Mouse (Mus musculus) gastrocnemius, postnatal 36 days (tissue): ENCODE measurements around the gene Chst13. TPM values are rescaled to one million over a fixed set of nuclear protein-coding genes. Genes with fewer than 3 reads are reported as not detected.

Source experiments
- DNase-seq, 2 experiments: peaks; one replicate each; pipeline ENCODE4 v3.0.0; 2022
- intact Hi-C: fragments of 180-260 bp; cut with DNase I; formaldehyde crosslinking; loops from one replicate; pipeline ENCODE4 v1.15.1; 2025
- total RNA-seq, 2 experiments: library from RNA; stranded (reverse); gene quantifications; 2 replicates each; pipeline ENCODE4 v1.2.3; 2021

Gene Chst13
- total RNA-seq, 2 experiments from 2014 or later = not detected

DNA sequence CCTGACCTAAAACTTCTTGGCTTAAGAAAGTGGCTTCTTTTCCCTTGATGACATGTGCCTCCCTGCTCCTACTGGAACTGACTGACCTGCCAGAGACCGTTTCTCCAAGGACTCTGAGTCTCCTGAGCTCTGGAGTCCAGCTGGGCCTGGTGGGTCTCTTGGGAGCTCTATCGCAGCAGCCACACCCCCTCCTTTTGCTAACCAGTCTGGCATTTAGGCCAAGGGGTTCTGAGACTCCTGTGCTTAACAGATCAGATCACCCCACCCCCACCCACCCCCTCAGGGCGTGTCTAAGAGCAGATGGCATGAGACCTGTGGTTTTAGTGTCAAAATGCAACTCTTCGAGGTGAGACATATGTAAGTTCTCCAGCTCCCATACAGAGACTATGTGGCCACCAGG, 3.2 kb downstream of the Chst13 start:
- no peak for DNase-seq
- intact Hi-C loops = no loop called here

DNA sequence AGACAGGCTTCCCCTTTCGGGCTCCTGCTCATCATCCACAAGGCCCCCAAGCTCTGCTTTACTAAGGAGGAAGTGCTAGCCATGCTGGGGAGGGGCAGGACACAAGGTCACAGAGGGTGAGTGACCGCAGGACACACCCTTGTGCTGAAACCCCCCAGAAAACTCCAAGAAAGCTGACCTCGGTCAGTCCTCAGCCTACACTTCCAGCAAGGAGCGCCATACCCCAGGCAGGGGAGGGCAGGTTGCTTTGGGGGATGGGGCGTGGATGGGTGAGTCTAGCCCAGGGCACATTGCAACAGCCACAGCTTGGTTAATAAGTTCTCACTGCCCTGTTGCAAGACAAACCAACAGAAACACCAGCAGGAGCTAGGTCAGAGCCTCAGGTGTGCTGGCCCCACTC, 4.6 kb downstream of the Chst13 start:
- no peak for DNase-seq
- intact Hi-C loops = no loop called here

DNA sequence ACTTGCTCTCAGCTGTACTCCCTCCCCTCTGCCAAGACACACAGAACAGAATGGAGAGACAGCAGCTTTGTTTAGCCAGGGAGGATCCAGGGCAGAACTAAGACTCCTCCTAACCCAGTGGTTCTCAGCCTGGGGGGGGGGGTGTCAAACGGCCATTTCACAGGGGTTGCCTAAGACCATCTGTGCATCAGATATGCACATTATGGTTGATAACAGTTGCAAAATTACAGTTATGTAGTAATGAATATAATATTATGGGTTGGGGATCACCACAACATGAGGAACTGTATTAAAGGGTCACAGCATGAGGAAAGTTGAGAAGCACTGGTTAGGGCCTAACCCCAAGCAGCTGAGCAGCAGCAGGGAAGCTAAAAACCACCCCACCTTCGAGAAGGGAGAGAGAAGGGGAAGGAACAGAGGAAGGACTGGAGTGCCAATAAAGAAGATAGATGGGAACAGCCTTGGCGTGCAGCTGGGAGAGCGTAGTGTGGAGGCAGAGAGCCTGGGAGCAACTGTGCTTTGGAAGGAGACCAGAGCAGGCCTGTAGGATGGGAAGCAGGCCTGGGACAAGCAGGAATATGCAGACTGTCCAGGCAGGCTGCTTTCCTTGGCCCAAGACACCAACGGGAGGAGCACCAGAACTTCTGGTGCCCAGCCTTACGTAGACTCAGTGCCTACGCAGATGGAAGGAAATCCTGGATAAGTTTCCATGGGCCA, 5.4 kb downstream of the Chst13 start:
- intact Hi-C loops = no loop called here
- peak in 1 of 2 experiments; percentile 26 for DNase-seq

DNA sequence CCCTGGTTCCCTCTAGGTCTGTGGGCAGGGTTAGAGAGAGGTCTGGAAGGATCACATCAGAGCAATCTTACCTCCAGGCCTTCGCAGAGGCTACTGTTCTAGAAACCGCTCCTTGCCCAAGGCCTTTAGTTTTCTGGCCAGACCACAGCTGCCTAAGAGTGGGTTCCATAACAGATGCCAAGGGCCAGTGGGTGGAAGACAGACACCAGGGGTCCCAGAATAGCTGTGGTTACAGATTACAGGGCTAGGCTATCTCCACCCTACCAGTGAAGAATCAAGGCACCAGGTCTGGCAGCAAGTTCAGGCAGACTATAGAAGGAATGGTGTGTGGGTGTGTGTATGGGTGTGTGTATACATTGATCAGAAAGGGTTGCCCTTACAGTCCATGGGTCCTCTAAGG, 6.0 kb downstream of the Chst13 start:
- intact Hi-C loops = no loop called here
- DNase-seq = no peak

DNA sequence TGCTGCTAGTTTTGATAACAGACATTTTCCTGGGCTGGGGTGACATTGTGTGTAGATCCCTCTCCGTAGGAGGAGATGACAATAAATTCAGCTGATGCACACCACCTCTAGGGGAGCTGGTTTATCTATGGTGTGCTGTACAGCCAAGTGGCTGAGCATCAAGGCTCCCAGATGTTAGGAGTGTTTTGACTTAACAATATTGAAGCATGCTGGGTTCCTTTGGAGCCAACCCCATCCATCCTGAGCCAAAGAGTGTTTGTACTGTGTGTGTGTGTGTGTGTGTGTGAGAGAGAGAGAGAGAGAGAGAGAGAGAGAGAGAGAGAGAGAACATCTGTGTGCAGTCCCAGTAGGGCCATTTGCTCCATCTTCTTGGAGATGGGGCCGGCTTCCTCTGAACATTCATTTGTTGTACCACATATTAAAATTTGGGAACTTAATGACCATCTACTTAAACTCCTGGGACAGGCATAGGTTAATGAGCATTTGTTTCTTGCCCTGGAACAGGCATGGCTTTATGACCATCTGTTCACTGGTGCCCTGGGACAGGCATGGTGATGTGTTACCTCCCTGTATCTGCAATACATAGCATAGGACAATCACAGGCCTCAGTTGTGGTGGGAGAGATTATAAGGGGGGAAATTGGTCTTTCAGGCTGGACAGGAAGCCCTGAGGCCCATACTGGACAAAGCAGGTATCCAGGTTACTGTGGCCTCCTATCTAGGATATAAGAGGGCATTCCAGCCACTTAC, 7.3 kb downstream of the Chst13 start:
- DNase-seq = no peak
- intact Hi-C loops = no loop called here

DNA sequence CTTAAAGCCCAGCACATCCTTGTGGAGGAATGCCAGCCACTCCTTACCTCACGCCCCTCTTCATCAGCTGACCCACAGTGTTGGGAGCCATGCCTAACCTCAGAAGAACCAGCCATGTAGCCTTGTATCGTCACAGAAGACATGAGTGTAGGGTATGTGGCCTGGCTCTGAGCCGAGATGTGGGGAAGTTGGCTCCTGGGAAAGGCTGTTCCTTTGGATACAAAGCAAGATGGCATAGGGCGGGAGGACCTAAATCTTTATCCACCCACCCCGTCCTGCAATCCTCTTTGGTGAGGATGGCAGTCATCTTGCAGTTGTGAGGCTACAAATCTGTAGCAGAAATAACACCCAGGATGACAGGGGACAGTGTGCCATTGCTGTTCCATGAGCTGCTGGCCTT, 9.0 kb downstream of the Chst13 start:
- DNase-seq = no peak
- intact Hi-C loops = no loop called here

DNA sequence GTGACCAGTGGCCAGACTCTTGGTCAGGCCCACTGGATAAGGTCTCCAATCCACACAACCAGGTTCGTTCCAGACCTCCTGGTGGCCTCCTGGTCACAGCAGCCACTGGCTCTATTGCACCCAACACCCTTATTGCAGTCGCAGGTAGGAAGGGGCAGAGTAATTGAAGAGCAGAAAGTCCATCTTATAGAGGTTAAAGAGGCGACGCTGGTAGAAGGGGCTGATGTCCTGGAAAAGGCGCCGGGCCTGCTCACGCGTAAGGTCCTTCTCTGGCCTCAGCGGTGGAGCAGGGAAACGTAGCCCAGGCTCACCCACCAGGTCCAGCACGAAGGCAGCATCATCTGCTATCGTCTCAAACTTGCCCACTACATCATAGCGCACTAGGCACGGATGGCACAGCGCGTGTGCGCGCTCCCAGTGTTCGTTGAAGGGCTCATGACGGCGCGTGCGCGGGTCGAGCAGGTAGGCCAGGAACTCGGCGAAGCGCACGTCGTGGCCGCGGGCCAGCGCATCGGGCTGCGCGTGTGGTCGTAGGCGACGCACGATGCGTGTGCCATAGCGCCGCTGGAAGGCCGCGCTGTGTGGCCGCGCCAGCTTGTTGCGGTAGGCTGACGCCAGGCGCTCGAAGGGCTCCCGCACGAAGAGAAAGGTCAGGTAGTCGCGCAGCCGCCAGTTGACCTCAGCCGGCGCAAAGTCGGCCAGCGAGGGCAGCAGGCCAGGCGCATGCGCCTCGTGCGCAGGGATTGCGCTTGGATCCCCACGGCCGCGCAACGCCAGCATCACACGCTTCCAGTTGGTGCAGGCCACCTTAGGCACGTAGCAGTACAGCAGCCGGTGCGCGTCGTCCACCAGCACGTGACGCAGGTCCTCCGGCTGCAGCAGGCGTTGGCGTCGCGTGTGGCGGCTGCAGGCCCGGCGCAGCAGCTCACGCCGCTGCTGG, 15.9 kb downstream of the Chst13 start:
- intact Hi-C loops = no loop called here
- DNase-seq = no peak

DNA sequence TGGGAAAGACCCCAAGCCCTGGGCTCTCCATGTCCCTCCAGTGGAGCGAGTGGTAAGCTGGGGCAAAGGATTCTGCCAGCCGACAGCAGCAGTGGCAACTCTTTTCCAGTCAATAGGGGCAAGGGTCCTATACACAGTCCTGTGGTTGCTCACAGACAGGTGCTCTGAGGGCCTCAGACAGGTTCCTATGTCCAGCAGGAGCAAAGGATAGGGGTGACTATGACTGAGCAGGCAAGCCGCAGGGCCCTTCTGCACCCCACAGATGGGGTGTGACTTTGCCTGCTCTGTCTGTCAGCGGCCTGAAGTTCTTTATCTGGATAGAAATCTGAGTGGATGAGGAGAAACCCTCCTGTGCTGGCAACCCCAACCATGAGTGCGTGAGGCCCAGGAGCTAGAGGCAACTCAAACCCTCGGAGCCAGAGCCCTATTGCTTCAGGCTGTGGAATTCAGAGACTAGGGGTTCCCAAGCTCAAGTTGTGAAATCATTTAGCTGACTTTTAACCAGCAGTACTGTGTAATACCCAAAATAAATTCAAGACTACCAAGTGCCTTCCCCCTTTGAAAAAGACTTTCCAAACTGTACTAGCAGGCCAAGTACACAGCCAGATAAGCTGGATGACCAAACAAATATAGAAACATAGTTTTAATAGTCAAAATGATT, 18.5 kb downstream of the Chst13 start:
- no peak for DNase-seq
- intact Hi-C loops = no loop called here

DNA sequence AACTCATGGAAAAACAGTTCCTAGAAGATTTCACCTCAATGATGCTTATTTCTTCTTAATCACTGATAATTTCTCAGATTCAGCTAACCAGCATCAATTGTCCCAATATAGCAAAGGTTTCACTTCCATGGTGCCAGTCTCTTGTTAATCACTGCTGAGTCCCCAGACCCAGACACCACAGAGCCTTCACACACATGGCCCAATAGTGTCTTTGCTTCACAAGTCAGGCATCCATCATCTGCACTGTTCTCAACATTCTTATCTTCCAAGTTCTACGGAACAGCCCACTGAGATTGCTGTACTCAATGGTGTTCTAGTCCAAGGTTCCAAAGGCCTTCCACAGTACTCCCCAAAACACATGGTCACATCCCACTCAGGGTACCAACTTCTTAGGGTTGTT, 24.1 kb downstream of the Chst13 start, which contains the start of gene BC048671:
TSS of gene BC048671 (plus strand) at position 301 of the 400 bp plus-strand sequence.
- intact Hi-C loops = no loop called here

DNA sequence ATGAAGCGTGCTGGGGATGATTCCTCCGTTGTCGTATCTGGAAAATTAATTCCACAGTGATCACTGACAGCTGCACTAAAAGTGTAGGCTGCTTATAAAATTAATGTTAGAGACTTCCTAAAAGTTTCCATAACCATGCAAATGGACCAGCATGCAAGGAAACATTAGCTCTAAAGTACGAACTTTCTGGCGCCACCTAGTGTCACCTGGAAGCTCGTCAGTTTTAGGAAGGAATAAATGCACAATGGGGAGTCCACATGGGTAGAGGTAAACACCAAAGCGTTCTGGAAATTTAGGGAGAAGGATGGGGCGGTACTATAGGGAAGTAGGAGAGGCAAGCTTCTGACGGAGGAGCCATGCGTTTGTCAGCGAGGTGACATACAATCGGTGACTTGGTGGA, 36.7 kb downstream of the Chst13 start:
- intact Hi-C loops = no loop called here
- no peak for DNase-seq

More for the DNA sequence above, 24.1 kb downstream of the Chst13 start, which contains the start of gene BC048671:
- no peak for DNase-seq

Other genes starting within 250 kb of the Chst13 start
- gene Vmn1r49, start 246.7 kb downstream of the Chst13 start, total RNA-seq = not detected
- not detected for gene Vmn1r50, start 223.8 kb downstream of the Chst13 start, total RNA-seq
- gene Vmn1r51, start 202.6 kb downstream of the Chst13 start, total RNA-seq = not detected
- gene Vmn1r52, start 150.4 kb downstream of the Chst13 start, total RNA-seq = not detected
- not detected for gene V1ra8, start 122.4 kb downstream of the Chst13 start, total RNA-seq
- gene Vmn1r53, start 100.7 kb downstream of the Chst13 start, total RNA-seq = not detected
- not detected for gene Vmn1r54, start 78.9 kb downstream of the Chst13 start, total RNA-seq
- not detected for gene BC048671, start 24.0 kb downstream of the Chst13 start, total RNA-seq
- under 1 TPM in 1 of 2 experiments, not detected in 1; 0.08 TPM for gene Uroc1, start 8.1 kb upstream of the Chst13 start, total RNA-seq
- gene Zxdc, start 44.3 kb upstream of the Chst13 start, total RNA-seq = 10 to 100 TPM; 13.3 to 13.6 TPM
- gene Cfap100, start 103.6 kb upstream of the Chst13 start, total RNA-seq = under 1 TPM in 1 of 2 experiments, not detected in 1; 0.30 TPM
- gene Klf15, start 137.4 kb upstream of the Chst13 start, total RNA-seq = 10 to 100 TPM; 36.6 to 38.0 TPM
- gene Aldh1l1, start 161.2 kb upstream of the Chst13 start, total RNA-seq = 1 to 10 TPM; 2.9 to 4.0 TPM